Mouse (Mus musculus) liver, embryonic 14.5 days (tissue): ENCODE results near the gene Oxtr. TPM values are rescaled to one million over a fixed set of nuclear protein-coding genes. Genes with fewer than 3 reads are reported as not detected.

Experiments used
- ATAC-seq: fragments of 200-750 bp; cut with Nextera tagmentation; 2 replicates; pipeline ENCODE4 v1.8.0; 2017; ENCODE audit warnings: moderate number of reproducible peaks, mild to moderate bottlenecking, moderate library complexity; ENCODE audit not compliant: insufficient read depth
- DNase-seq, 3 experiments: peaks; one replicate each; pipeline ENCODE4 v3.0.0-alpha.2; 2012 to 2013; ENCODE audit warnings: low read depth in 3 of 3, low spot score in 3 of 3
- H3K27ac ChIP-seq: fragments of 300-500 bp; sonication (generic); 2 replicates; pipeline ENCODE4 v1.5.1; 2014; ENCODE audit warnings: moderate library complexity, mild to moderate bottlenecking, control low read depth, inconsistent platforms
- H3K27me3 ChIP-seq: fragments of 300-500 bp; sonication (generic); 2 replicates; pipeline ENCODE4 v1.6.1; 2014; ENCODE audit warnings: mild to moderate bottlenecking, low read length, moderate library complexity; ENCODE audit not compliant: control insufficient read depth, insufficient read depth
- H3K36me3 ChIP-seq: fragments of 300-500 bp; sonication (generic); replicated peaks from 2 replicates; pipeline ENCODE4 v1.6.1; 2014; ENCODE audit warnings: low read depth; ENCODE audit not compliant: control insufficient read depth, insufficient read depth
- H3K4me1 ChIP-seq, 2 experiments: fragments of 200-500 bp in 1 of 2; fragments of 300-500 bp in 1 of 2; sonication (generic) in 1 of 2; replicated peaks; 2 replicates each; pipeline ENCODE4 v1.6.1; 2012 to 2014; ENCODE audit warnings: antibody characterized with exemption in 1 of 2, inconsistent platforms in 1 of 2, low read length in 1 of 2; ENCODE audit not compliant: control insufficient read depth in 2 of 2, insufficient read depth in 2 of 2
- H3K4me2 ChIP-seq: fragments of 300-500 bp; sonication (generic); 2 replicates; pipeline ENCODE4 v1.6.1; 2014; ENCODE audit warnings: low read depth, mild to moderate bottlenecking, control low read depth, moderate library complexity
- H3K4me3 ChIP-seq, 2 experiments: fragments of 200-500 bp in 1 of 2; fragments of 300-500 bp in 1 of 2; sonication (generic) in 1 of 2; 2 replicates each; pipeline ENCODE4 v1.5.1; 2012 to 2014; ENCODE audit warnings: low read depth in 2 of 2, low read length in 2 of 2, mild to moderate bottlenecking in 2 of 2, control low read depth in 1 of 2, inconsistent platforms in 1 of 2, moderate library complexity in 1 of 2; ENCODE audit not compliant: insufficient read depth in 1 of 2
- H3K9ac ChIP-seq: fragments of 300-500 bp; sonication (generic); replicated peaks from 2 replicates; pipeline ENCODE4 v1.6.1; 2014; ENCODE audit warnings: mild to moderate bottlenecking, control low read depth, moderate library complexity
- H3K9me3 ChIP-seq: fragments of 300-500 bp; sonication (generic); 2 replicates; pipeline ENCODE4 v1.6.1; 2016; ENCODE audit warnings: low read length, mixed read lengths; ENCODE audit not compliant: control insufficient read depth
- CTCF ChIP-seq: IDR thresholded peaks from 2 replicates; pipeline ENCODE4 v1.5.1; 2016; ENCODE audit warnings: antibody characterized with exemption, low read depth, control low read depth
- EP300 ChIP-seq: IDR thresholded peaks from 2 replicates; pipeline ENCODE4 v1.6.1; 2016; ENCODE audit warnings: antibody characterized with exemption, low read depth
- WGBS: fragments of 180-500 bp; shearing (Covaris S2); extraction: QIAGEN DNeasy Blood & Tissue Kit; methylation state at CpG from one replicate; pipeline ENCODE4 v1.1.7; 2014; ENCODE audit not compliant: insufficient replicate concordance; 5-methylcytosine and 5-hydroxymethylcytosine counted together
- polyA plus RNA-seq, 2 experiments: library from polyadenylated mRNA; depleted of rRNA in 1 of 2; stranded (reverse) in 1 of 2; unstranded in 1 of 2; fragments of >200 nt; fragmentation: Nextera tagmentation in 1 of 2; extraction: Ambion mirVana in 1 of 2; gene quantifications; 2 replicates each; pipeline versions ENCODE4 v1.2.1 to v1.2.3; 2012 to 2014

Gene Oxtr
- polyA plus RNA-seq, 2 experiments: 0.01 TPM; not detected in 1

- no peak for DNase-seq
Observed at GRCm38 (mm10) chr6:112459341-112459749, 30.4 kb downstream of the Oxtr start, which contains the start of gene Cav3. TSS of gene Cav3 (plus strand) at chr6:112459505.

GRCm38 (mm10) chr6:112445675-112446074 lies 44.1 kb downstream of the Oxtr start:
- DNase-seq (no peak), ATAC-seq (no peak)
- no peak overlapping the region for H3K4me2 ChIP-seq
- H3K9me3 ChIP-seq: no peaks in the 10 kb centered on the region
- no peaks in the 10 kb centered on the region for H3K36me3 ChIP-seq
- H3K27ac ChIP-seq: no peak overlapping the region
- TF ChIP-seq EP300 (no peak), CTCF (no peak)
- no peaks in the 10 kb centered on the region for H3K27me3 ChIP-seq
- 29% methylated on average over 3 of the region's 3 CpGs for WGBS
- H3K4me1 ChIP-seq: no peaks in the 10 kb centered on the region
- no peak overlapping the region for H3K9ac ChIP-seq
- no peak overlapping the region for H3K4me3 ChIP-seq

More at GRCm38 (mm10) chr6:112459341-112459749, 30.4 kb downstream of the Oxtr start, which contains the start of gene Cav3:
- Histone ChIP-seq H3K36me3 (no peaks in the 10 kb centered on the region), H3K4me2 (no peak within 1 kb of the TSS), H3K4me1 (no peaks in the 10 kb centered on the region), H3K9me3 (no peaks in the 10 kb centered on the region), H3K4me3 (no peak within 1 kb of the TSS), H3K27me3 (no peaks in the 10 kb centered on the region), H3K27ac (no peak within 1 kb of the TSS), H3K9ac (no peak within 1 kb of the TSS)
- WGBS: 73% methylated on average over 12 of the region's 12 CpGs
- no peak for ATAC-seq
- TF ChIP-seq CTCF (no peak), EP300 (no peak)

GRCm38 (mm10) chr6:112426018-112426732 lies 63.6 kb downstream of the Oxtr start:
- no peak overlapping the region for H3K27ac ChIP-seq
- H3K4me3 ChIP-seq: no peak overlapping the region
- no peaks in the 10 kb centered on the region for H3K9me3 ChIP-seq
- no peaks in the 10 kb centered on the region for H3K27me3 ChIP-seq
- WGBS: 54% methylated on average over 6 of the region's 6 CpGs
- no peak for DNase-seq
- ATAC-seq: no peak
- H3K9ac ChIP-seq: no peak overlapping the region
- H3K36me3 ChIP-seq: no peaks in the 10 kb centered on the region
- TF ChIP-seq CTCF (no peak), EP300 (no peak)
- no peaks in the 10 kb centered on the region for H3K4me1 ChIP-seq
- H3K4me2 ChIP-seq: no peak overlapping the region

GRCm38 (mm10) chr6:112423746-112424501 lies 65.8 kb downstream of the Oxtr start:
- 56% methylated on average over 8 of the region's 8 CpGs for WGBS
- no peak overlapping the region for H3K4me2 ChIP-seq
- H3K27me3 ChIP-seq: no peaks in the 10 kb centered on the region
- no peak overlapping the region for H3K4me3 ChIP-seq
- no peaks in the 10 kb centered on the region for H3K4me1 ChIP-seq
- H3K9me3 ChIP-seq: no peaks in the 10 kb centered on the region
- H3K9ac ChIP-seq: no peak overlapping the region
- no peak for TF ChIP-seq CTCF
- no peak for TF ChIP-seq EP300
- H3K27ac ChIP-seq: no peak overlapping the region
- DNase-seq (no peak), ATAC-seq (no peak)
- H3K36me3 ChIP-seq: no peaks in the 10 kb centered on the region

Other genes starting within 250 kb of the Oxtr start
- 0.22 and 0.27 TPM in 2 replicates for gene Lmcd1, start 216.2 kb downstream of the Oxtr start, polyA plus RNA-seq (2012; rRNA removed)
- gene Lmcd1, start 216.2 kb downstream of the Oxtr start, polyA plus RNA-seq (2014; fragmentation: Nextera tagmentation; extraction: Ambion mirVana): 0.39 and 0.52 TPM in 2 replicates
- gene Ssu2, start 101.9 kb downstream of the Oxtr start, polyA plus RNA-seq (2012; rRNA removed): 0.04 TPM in 1 of 2 replicates, not detected in the other
- not detected in 2 replicates for gene Ssu2, start 101.9 kb downstream of the Oxtr start, polyA plus RNA-seq (2014; fragmentation: Nextera tagmentation; extraction: Ambion mirVana)
- gene Cav3, start 30.4 kb downstream of the Oxtr start, polyA plus RNA-seq (2012; rRNA removed): not detected in 2 replicates
- not detected in 2 replicates for gene Cav3, start 30.4 kb downstream of the Oxtr start, polyA plus RNA-seq (2014; fragmentation: Nextera tagmentation; extraction: Ambion mirVana)
- gene Rad18, start 206.7 kb upstream of the Oxtr start, polyA plus RNA-seq (2012; rRNA removed): 7.2 and 8.3 TPM in 2 replicates
- 22.4 and 26.0 TPM in 2 replicates for gene Rad18, start 206.7 kb upstream of the Oxtr start, polyA plus RNA-seq (2014; fragmentation: Nextera tagmentation; extraction: Ambion mirVana)